Mouse (Mus musculus) monocyte, adult 5-6 weeks (primary cell): ENCODE measurements around the gene Zcchc9. TPM values are rescaled to one million over a fixed set of nuclear protein-coding genes. Genes with fewer than 3 reads are reported as not detected.

Experiments
- ATAC-seq: fragments of 153-309, 156-312 bp; replicated peaks from 2 replicates; pipeline ENCODE4 v1.8.0; 2017; ENCODE audit warnings: mild to moderate bottlenecking; ENCODE audit not compliant: low TSS enrichment, insufficient number of reproducible peaks, severe bottlenecking, poor library complexity, low FRiP score
- total RNA-seq: library from RNA; stranded (forward); fragments of 200-1000, 200-491, 200-594 nt; gene quantifications from 3 replicates; pipeline ENCODE4 v1.2.3, GENCODE M21; 2017

The Zcchc9 gene
- 56.4 to 71.3 TPM (median 63.0 TPM) in 3 replicates for total RNA-seq

DNA sequence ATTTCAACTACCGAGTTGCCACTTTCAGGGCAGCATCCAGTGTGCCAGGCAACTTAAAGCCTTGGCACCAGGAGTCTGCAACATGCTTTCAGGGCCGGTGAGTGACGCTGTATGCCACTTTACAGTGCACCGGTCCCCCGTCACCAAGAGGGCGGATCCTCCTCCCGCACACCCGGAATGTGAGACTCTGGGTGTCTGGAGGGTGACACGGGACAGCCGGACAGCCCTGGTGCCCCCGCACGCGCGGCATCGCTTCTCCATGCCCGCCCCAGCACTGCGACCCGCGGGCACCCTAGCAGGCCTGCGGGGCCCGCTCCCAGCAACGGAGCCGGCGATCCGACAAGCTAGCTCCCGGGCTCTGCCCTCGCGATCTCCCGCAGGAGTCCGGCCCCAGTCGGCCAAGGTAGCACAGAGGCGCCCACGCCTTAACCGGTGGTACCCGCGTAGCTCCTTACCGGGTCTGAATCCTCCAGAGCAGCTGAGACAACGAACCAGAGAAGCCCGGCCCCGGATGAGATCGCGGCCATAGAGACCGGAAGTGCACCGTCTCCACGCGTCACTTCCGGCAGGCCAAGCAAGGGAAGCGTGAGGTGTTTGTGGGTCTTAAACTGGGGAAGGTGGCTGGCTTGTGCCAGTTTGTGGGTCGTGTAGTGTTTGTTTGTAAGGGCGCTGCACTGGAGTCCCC, at the start of gene Zcchc9:
Gene Zcchc9, minus strand, starts transcription at position 551 of the 685 bp plus-strand sequence.
- peak; percentile 98 for ATAC-seq

GRCm38 (mm10) chr13:91854412-91854811, 46.9 kb upstream of the Zcchc9 start:
- no peak for ATAC-seq

DNA sequence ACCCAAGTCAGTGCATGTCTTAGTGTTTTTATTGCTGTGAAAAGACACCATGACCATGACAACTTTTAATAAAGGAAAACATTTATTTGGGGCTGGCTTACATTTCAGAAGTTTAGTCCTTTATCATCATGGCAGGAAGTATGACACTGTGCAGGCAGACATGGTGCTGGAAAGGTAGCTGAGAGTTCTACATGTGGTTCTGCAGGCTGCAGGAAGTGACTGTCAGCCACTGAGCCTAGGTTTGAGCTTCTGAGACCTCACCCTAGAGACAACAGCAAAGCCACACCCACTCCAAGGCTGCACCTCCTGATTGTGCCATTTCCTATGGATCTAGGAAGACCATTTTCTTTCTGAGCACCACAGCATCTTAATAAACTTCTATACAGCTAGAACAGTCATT, 20.4 kb upstream of the Zcchc9 start:
- ATAC-seq = no peak

GRCm38 (mm10) chr13:91826066-91826465, 18.6 kb upstream of the Zcchc9 start:
- no peak for ATAC-seq

DNA sequence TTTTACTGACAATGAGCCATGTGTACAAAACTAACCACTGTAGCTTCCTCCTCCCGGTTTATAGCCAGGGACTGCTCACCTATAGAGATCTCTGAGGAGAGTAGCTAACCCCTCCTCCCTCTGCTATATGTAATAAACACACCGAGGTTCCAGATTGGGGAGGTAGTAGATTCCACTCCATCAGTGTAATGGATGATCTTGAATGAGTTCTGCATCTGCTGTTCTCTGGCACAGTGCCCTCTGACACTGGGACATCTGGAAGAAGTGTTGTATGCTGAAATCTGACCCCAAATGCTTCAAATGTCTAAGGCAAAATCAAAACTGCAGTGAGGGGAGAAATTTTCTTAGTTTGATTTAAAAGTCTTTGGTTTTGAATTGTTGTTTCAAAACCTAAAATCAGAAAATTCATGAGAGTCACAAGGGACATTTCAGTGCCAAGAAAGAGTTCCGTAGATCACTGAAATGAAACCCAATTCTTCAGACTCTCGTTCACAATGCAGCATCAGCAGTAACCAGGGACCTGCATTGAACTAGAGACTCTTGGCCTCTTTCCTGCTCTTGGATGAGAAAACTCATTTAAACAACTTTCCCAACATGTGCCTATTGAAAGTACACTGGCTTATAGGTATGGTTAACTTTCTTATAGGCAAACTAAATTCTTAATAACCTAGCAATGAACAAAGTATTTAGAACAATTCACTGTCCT, 17.5 kb upstream of the Zcchc9 start:
- ATAC-seq = no peak

- no peak for ATAC-seq
Measured at GRCm38 (mm10) chr13:91823735-91824134, 16.2 kb upstream of the Zcchc9 start.

GRCm38 (mm10) chr13:91814670-91815069, 7.2 kb upstream of the Zcchc9 start:
- no peak for ATAC-seq

GRCm38 (mm10) chr13:91809476-91809875, 2.0 kb upstream of the Zcchc9 start:
- no peak for ATAC-seq

GRCm38 (mm10) chr13:91807874-91808575, 520 bp upstream of the Zcchc9 start:
- ATAC-seq = no peak

GRCm38 (mm10) chr13:91801726-91802125, 5.8 kb downstream of the Zcchc9 start:
- ATAC-seq = no peak

DNA sequence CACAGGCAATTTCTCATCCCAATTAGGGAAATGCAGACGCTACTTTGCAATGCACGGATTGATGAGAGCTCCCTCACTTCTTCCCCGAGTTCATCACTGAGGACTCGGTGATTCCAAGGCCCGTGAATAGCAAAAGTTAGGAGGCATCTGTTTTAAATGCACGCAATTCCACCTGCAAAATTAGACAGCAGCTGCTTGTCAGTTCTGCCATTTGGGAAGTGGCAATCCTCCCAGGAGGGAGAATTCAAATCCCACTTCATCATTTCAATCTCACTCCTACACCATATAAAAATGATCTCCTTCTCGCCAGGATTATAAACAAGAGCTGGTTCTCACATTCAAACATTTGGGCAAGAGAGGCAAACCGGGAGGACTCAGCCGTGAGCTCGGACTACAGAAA, 10.1 kb downstream of the Zcchc9 start:
- ATAC-seq = no peak

DNA sequence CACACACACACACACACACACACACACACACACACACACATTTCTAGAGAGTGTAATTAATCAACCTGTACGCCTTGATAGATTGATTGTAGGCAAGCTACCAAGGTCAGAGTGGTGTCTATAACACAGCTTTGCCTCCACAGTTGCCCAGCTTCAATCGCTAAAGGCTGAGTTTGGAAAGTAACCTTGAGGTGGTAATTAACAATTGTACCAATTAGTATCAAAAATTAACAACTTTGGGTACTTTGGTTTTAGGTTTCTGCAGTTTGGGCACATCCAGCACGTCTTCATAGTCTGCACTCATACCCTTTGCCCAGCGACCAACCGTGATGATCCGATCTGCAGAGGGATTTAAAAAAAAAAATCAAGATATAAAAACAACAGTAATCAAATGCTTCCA, 10.6 kb downstream of the Zcchc9 start:
- ATAC-seq = no peak

DNA sequence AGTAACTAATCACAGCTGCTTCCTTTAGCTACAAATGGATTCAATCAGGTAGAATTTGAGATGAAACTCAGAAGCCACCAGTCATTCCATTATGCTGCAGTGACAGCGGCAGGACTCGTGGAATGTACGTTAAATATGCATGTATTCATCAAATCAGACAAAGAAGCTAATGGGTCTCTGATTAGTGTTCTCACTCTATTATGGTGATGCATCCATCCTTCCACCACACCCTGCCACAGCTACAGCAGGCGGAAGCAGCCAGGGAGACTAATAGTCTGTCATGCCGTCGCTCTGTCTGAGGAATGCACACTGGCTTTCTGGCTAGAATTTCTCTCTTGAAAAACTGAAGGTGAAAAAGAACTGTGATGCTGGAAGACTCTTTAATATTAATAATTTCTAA, 11.5 kb downstream of the Zcchc9 start:
- ATAC-seq = no peak

DNA sequence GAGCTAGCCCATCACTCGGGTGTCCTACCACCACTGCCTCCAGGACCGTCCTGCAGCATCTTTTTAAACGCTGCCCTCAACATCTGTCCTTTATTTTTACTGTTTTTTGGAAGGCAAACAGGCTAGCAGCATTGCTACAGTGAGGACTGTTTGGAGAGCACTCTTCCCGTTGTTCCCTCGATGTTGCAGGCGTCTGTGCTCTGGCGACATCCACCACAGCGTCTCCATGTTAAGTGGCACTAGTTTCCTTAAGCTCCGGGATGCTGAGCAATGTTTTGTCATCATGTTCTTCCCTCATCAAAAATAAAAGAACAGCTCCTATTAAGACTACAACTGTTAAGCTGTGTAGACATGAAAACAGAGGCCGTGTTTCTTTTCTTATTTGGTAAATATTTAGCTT, 11.9 kb downstream of the Zcchc9 start:
- ATAC-seq = no peak

DNA sequence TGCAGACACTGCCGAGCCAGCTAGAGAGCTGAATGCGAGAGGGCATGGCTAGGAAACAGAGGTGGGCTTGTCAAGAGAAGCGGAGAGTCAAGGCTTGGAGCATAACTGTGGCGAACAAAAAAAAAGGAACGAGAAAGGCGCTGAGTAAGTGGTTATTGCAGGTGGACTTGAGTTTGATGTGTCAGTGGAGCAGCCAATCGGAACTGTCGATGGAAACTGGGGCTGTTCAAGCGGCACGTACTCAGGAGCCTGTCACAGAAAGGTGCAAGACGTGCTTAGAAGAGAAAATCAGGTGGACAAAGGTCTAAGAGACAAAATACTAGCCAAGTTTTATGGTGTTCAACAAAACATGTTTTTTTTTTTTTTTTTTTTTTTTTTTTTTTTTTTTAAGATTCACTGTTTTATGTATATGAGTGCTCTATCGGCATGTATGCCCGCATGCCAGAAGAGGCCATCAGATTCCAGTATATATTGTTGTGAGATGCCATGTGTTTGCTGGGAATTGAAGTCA, 12.5 kb downstream of the Zcchc9 start:
- ATAC-seq = no peak

DNA sequence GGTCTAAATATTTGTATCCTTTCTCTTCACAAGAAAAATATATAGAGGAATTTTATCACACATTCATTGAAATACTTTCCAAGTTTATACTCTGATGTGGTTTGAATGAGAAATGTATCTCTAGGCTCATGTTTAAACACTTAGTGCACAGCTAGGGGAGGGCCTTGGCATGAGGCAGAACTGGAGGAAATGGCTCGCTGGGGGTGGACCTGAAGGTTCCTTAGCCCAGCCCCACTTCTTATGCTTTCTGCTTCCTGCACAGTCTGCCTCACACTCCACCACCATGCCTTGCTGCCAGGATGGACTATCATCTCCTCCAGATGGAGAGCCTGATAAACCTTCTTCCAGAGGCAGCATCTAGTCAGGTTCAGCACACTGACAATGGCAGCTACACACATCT, 15.5 kb downstream of the Zcchc9 start:
- no peak for ATAC-seq

- no peak for ATAC-seq
Measured at GRCm38 (mm10) chr13:91779892-91780291, 27.6 kb downstream of the Zcchc9 start.

DNA sequence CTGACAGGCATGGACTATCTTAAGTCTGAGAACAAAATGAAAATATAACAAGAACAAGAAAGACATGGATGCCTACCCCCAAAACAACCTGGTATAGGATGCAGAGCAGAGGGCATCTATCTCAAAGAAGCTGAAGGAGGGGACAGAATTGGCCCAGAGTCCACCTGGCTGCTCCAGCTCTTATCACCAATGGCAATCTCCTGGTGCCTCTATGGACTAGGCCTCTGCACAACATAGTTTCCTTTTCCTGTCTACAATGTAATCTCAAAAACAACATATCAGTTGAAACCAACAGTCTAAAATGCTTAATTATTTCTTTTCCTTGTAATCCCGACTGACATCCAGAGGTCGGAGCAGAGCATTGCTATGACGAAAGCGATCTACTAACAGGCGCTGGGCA, 29.4 kb downstream of the Zcchc9 start:
- ATAC-seq = no peak
